Mouse (Mus musculus): Measurements from ENCODE around the gene Kcnj2.

GRCm38 (mm10) chr11:111123324-111123723, 57.4 kb downstream of the Kcnj2 start:
- TF ChIP-seq POLR2A (IDR thresholded peaks at IDR 0.05; ENCODE audit: low read depth, low read length) (no peak), CTCF (IDR thresholded peaks at IDR 0.05; ENCODE audit: borderline replicate concordance, insufficient read depth, low read length) (no peak)

Data from embryonic fibroblast, embryonic 13.5 days (primary cell).